Mouse (Mus musculus): ENCODE measurements around the gene Ccser1.
A peak's percentile ranks its signal among the peaks of the same experiment; 100 is the strongest.

The Ccser1 gene

DNA sequence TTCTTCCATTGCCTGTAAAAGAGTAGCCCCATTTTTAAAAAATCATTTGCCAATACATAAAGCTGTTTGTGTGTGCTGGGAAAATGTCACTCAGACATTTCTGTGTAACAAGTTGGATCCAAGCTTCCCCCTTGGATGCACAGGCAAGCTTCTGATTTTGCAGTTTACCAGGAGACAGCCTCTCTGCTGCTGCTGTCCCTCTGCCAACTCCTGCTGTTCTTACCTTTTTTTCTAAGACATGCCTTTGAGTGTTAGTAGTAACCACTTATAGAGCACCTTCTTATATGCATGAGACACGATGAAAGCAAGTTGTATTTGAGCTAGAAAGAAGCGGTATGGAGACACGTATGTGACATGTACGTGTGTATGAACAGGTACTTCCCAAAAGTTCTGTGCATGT, 120.3 kb downstream of the Ccser1 start:
- DNase-seq (ENCODE audit: low spot score): no peak

DNA sequence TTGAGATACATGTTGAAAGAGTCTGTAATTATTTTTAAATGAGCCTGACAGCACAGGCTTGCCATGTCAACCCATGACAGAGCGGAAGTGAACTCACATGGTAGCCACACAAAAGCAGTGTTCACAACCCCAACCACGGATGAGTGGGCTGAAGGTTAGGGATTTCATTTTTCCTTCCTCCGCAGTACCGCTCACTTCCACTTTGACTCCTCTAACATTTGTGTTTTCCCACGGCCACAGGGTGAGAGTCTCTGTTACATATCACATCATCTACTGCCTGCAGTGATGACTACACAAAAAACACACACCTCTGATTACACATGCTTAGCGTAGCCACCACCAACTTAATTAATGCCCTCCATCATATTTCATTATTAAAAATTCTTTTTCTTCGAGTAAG, 120.9 kb downstream of the Ccser1 start:
- no peak for DNase-seq (ENCODE audit: low spot score)

DNA sequence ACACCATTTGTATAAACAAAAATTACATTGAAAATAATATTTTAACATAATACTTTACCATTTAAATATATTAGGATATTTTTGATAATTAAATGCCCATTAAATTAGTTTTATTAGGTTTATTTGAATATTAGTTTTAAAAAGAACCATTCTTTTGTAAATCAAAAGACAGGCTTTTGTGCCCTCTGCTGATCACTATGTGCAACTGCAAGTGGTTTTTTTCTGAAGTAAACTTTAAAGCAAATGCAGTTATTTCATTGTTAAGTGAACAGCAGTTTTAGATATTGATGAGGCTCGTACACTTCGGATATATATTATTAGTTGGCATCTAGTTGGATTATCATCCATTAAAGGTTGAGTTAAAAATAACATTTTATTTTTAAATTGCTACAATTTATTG, 121.5 kb downstream of the Ccser1 start:
- no peak for DNase-seq (ENCODE audit: low spot score)

DNA sequence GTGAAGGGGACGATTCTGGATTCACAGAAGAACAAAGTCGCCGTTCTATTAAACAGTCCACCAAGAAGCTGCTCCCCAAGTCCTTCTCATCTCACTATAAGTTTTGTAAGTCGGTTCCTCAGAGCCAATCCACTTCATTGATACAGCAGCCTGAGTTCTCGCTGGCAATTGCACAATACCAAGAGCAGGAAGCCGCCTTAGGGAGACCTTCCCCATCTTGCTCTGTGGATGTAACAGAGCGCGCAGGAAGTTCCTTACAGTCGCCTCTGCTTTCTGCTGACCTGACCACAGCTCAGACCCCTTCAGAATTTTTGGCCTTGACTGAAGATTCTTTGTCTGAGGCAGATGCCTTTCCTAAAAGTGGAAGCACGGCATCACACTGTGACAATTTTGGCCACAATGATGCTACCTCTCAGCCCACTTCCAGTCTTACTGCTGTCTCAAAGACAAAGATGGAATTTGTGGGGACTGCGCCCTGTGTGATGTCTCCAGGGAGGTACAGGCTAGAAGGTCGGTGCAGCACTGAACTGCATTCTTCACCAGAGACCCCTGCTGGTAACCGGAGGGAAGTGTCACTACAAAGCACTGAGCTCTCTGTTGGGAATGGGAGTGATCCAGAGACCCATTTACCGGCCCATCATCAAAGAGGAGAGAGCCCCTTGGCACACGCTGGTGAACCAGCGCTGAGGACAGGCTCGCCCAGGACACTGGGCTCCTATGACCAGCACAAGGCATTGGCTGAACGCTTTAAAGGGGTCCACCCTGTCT, 131.4 kb downstream of the Ccser1 start:
- DNase-seq (ENCODE audit: low spot score): no peak

DNA sequence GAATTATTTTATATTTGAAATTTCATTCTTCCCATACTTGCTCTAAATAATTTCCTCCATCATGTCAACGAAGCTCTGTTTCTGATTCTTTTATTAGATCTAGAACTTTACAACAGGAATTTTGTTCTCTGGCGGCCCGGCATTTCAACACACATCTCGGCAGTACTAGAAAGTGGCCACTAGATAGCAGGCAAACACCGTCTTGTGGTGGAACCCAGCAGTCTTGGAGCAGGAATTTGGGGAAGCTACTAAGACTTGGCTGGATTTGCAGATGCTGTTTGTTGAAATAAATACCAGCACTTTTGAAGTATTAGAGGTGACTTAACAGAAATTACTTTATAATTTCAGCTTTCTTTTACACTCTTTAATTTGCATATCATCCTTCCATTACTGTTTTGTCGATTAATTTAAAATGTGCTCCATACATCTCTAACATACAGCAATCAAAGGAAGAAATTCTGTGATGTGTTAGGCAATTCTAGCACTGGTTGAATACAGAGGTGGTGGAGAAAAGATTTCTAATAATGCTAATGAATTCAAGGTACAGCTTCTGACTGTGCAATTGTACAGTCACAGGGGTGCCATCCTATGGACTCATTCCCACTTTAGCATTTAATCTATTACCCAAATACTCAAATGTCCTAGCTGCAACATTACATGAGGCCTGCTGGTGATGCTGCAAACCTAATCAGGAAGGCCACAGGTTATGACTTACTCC, 135.9 kb downstream of the Ccser1 start:
- peak; percentile 5 for DNase-seq (ENCODE audit: low spot score)

DNA sequence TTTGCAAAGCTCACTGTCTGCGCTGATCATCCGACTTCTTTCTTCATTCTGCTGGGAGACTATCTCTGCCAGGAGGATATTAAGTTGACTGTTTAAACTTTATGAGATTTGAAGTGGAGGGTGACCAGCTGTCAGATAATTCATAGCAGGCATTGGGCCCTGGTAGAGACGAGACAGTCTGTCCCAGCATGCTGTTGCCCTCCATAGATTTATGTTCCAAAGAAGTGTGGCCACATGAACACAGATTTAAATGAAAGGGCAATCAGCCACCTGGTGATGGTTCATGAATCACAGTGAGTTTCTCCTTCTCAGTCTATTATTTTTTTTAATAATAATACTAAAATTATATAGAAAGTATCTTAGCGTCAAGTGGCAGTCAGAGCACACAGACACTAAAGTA, 140.7 kb downstream of the Ccser1 start:
- no peak for DNase-seq (ENCODE audit: low spot score)

DNA sequence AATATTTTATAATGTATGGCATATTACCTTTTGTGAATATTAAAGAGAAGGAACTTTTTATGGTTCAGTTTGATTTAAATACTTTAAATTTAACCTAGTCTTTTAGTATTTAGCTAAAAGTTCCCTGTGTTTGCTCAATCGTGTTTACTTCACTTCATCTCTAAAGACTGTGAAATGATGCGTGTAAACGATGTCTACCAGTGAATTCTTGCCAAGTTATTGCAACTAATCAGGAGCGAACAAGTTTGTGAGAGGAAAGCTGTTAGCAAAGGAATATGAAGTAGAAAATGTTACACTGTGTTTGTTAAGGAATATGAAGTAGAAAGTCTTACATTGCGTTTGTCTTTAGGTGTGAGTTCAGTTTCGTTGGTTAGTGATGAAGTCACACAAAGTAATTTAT, 142.2 kb downstream of the Ccser1 start:
- DNase-seq (ENCODE audit: low spot score): no peak

DNA sequence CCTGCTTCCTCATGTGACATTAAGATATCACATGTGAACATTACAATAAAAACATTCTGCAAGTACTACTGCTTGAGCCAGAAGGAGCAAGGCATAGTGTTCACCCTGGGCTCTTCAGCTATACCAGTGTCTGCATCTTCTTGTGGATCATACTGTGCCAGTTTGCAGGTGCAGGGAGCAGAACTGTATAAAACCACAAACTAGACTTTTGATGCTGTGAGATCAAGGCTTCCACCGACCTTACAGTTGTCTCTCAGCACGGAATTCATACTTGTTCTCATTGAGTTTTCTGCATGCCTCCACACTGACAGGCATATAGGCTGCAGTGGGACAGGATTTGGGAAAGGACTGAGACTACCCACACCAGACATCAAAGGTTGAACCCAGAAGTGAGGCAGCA, 146.0 kb downstream of the Ccser1 start:
- no peak for DNase-seq (ENCODE audit: low spot score)

GRCm38 (mm10) chr6:61328981-61329380, 148.9 kb downstream of the Ccser1 start:
- no peak for DNase-seq (ENCODE audit: low spot score)

DNA sequence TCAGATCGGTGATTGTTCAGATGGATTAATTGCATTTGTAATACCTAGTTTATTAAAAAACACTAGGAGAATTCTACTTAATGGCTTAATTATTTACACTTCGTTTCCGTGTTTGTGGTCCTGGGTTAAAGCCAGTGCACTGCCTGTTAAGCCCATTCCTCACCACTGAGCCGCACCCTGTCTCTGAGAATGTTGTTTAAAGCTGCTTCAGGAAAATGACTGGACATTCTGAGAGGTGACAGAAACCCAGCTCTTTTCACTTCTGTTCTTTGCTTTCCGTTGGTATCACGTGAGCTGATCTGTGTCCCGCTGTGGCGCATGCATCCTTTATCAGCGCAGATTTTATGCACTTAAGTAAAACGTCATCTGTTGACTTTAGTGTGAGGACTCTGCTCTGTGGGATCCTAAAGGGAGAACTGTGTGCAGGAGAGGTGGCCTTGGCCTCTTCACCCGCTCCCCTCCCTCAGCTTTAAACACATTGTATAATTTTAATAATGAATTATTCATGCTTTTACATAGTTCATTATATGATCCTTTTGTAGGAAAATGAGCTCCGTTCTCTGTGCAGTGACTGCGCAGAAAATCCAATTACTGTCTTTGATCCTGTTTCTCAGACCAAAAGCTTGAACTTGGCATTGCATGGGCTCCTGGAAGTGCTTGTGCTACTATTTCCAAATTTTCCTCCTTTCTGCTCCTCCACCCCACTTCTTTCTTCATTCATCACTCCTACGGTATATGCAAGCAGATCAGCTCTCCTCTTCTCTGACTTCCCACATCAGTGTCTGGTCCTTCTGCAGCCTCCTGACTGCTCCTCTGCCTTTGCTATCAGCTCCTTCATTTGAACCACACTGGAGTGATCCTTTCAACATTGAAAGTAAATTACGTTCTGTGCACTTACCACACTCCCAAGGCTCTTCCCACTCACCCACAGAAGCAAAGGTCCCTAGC, 149.7 kb downstream of the Ccser1 start:
- no peak for DNase-seq (ENCODE audit: low spot score)

DNA sequence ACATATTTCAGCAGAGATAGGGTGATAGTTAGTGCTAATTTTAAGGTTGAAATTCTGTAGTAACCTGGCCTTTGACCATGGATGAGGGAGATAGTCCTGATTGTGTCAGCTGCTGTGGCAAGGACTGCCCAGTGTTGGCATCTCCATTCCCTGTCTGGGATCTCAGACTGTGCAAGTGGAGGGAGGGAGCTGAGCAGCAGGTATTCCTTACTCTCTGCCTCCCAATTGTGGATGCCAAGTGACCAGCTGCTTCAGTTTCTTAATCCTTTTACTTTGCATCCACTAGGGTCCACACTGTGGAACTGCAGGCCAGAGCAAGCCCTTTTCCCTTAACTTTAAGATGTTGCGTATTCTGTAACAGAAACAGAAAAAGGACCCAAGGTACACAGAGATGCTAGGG, 154.3 kb downstream of the Ccser1 start:
- DNase-seq (ENCODE audit: low spot score): no peak

- DNase-seq (ENCODE audit: low spot score): no peak
These were observed 167.1 kb downstream of the Ccser1 start for GRCm38 (mm10) chr6:61347045-61347838.

DNA sequence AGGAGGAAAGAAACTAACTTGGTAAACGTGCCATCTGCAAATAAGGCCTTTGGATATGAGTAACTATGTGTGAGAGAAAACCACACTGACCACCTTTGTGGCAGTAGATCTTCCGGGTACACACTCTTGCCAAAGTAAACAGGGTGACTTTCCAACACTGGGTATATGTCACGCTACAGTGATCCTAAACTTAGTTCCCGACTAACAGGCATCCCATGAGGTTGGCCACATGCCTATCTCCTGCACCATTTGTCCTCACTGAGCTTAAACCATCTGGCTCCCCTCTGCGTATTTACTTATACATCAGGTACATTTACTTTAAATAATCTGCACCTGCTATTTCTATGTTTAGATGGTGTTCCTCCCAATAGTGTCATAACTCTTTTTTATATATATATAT, 183.6 kb downstream of the Ccser1 start:
- DNase-seq (ENCODE audit: low spot score): no peak

- DNase-seq (ENCODE audit: low spot score): no peak
These were observed 202.4 kb downstream of the Ccser1 start for GRCm38 (mm10) chr6:61382526-61382925.

- DNase-seq (ENCODE audit: low spot score): no peak
These were observed 202.9 kb downstream of the Ccser1 start for GRCm38 (mm10) chr6:61382991-61383390.

DNA sequence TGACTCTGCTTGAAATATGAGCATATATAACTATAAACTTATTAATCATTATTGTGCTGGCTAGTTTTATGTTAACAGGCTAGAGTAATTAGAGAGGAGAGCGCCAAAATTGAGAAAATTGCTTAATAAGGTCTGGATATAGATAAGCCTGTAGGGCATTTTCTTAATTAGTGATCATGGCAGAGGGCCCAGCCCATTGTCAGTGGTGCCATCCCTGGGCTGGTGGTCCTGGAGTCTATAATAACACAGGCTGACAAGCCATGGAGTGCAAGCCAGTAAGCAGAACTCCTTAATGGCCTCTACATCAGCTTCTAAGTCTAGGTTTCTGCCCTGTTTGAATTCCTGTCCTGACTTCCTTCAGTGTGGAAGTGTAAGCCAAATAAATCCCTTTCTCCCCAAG, 206.9 kb downstream of the Ccser1 start:
- DNase-seq (ENCODE audit: low spot score): no peak

- DNase-seq (ENCODE audit: low spot score): no peak
These were observed 247.4 kb downstream of the Ccser1 start for GRCm38 (mm10) chr6:61427490-61427889.

- no peak for DNase-seq (ENCODE audit: low spot score)
These were observed 251.0 kb downstream of the Ccser1 start for GRCm38 (mm10) chr6:61430881-61431725.

DNA sequence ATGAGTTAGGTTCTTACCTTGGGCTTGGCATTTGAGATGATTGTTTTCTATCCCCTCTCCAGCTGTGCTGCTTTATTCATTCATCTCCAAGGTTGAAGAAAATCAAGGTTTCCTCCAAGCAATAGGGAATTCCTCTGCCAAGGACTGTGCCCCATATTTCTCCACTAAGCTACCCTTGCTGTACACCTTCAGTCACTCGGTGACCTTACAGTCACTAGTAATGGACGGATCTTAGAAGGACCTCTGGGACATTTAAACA, 251.5 kb downstream of the Ccser1 start:
- DNase-seq (ENCODE audit: low spot score): no peak

GRCm38 (mm10) chr6:61432167-61432566, 252.0 kb downstream of the Ccser1 start:
- no peak for DNase-seq (ENCODE audit: low spot score)

DNA sequence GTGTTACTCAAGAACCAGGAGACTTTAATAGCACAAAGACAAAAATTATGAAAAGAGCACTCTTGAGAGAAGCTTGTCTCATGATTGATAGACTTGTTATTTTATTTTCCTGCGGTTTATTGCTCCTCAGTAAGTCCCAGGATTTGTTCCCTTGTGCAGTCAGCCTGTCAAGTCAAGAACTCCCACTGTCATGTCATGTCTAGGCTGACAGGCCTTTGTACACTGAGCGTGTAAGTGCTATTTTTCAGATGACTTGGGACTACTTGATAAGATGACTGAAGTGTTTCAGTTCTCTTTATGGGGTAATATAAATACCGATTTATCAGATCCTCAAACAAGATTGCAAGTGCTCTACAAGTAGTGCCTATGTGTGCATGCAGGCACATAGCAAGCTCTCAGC, 252.6 kb downstream of the Ccser1 start:
- DNase-seq (ENCODE audit: low spot score): no peak
